Mouse (Mus musculus) 3T3-L1 (cell line): ENCODE data around the gene Slc5a5.

Experiments
- DNase-seq: peaks from one replicate; pipeline ENCODE4 v3.0.0-alpha.2; 2015; ENCODE audit warnings: low read depth, low spot score

The Slc5a5 gene

DNA sequence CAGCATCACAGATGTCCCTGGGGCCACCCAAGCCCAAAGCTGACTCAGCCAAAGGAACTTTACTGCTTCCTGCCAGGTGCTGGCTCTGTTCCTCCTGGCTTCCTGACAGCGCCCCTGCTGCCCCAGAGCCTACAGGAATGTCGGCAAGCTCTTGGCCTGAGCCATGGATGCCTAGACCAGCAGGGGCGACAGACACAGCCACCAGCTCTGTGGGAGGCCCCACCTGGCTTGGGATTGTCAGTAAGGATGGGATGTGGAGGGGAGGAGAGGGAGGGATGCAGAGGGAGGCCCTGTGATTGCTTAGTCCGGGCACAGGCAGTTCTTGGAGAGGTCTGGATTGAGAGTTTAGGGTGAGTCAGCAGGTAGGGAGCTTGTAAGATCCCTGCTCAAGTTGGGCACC lies 12.4 kb downstream of the Slc5a5 start:
- DNase-seq, result peak; percentile 86

DNA sequence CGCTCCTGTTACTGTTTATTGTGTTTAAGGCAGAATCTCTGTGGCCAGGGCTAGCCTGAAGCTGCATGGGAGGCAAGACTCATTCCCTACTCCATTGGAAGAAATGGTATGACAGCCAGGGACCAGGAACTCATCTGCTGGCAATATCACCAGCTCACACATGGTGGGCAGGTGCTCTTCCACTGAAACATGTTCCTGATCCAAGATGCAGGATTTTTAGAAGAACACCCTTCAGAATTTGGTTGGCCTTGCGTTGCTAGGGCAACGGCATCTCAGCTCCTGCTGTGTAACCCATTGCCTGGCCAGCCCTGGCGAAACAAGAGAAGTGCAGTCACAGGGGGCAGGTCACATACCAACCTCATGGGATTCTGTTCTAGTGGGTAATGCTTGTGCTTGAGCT lies 13.1 kb downstream of the Slc5a5 start:
- peak; percentile 78 for DNase-seq

DNA sequence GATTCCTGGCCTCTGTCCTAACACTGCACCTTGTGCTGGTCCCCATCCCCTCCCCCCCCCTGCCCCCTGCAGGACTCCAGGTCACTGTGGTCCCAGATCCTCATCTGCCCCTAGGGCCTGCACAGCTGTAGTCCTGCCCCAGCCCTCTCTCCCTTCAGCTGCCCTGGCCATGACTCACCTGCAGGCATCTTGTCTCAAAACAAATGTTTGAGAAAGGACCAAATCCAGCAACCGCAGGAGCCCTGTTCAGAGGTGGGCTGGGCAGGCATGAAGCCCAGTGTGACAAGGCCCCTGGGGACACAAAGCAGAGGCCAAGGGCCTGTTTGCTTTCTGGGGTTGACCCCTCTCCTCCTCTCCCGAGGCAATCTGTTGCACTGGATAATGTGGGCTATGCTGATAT lies 14.4 kb downstream of the Slc5a5 start:
- peak; percentile 86 for DNase-seq

DNA sequence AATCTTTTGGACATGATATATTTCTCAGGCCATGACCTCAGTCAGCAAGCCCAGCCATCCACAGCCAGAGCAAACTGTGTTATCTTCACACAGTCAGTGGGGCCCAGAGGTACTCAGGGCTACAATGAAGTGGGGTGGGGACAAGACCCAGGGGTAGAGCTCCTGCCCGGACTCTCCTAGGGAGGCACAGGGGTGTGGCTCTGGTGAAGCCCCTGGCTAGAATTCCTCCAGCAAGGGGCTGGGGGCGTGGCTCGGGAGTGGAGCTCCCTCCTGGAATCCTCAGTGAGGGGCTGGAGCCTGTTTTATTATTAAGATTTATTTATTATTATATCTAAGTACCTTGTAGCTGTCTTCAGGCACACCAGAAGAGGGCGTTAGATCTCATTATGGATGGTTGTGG lies 16.2 kb downstream of the Slc5a5 start:
- no peak for DNase-seq

DNA sequence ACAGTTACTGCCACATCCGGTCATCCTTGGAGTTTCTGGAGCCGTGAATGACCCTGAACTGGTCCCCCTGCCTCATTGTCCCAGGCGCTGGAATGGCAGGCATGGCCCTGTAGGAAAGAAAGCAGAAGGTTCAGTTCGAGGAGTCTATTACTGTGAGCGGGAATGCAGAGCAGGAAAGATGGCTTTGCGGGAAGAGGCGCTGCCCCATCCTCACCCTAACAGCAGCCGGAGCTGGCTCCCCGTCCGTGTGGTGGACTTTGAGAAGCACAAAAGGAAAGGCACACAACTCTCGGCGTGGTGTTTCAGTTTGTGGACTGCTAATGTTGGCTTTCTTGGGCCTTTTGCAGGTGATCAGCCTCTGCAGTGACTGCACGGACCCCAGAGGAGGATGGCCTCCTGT lies 18.1 kb downstream of the Slc5a5 start:
- no peak for DNase-seq

DNA sequence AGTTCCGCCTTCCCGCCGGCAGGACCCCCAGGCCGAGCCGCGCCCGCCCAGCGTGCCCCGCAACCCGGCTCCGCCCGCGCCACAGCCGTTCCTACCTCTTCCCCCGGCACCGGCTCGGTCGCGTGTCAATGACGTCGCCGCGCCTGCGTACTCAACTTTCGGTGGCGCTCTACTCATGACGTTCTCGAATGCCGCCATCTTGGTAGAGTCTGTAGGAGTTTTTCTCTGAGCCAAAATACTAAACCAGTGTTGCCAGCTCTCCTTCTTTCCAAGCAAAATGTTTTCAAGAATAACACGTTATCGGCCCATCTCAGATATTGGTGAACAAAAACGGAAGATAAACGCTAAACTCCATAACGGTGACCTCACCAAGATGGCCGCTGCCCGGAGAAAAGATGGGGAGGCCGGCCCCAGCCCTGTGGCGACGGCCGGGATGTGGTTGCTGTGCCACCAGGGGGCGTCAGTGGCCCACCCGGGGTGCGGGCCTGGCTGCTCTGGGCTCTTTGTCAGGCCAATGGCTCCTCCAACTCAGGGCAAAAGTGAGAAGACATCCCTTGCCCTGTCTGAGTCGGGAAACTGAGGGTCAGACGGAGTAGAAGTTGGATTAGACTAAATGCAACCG lies 19.1 kb downstream of the Slc5a5 start, which contains the start of gene Ccdc124:
Gene Ccdc124 (minus strand): TSS at position 572 of the 622 bp plus-strand sequence.
- peak; percentile 97 for DNase-seq

DNA sequence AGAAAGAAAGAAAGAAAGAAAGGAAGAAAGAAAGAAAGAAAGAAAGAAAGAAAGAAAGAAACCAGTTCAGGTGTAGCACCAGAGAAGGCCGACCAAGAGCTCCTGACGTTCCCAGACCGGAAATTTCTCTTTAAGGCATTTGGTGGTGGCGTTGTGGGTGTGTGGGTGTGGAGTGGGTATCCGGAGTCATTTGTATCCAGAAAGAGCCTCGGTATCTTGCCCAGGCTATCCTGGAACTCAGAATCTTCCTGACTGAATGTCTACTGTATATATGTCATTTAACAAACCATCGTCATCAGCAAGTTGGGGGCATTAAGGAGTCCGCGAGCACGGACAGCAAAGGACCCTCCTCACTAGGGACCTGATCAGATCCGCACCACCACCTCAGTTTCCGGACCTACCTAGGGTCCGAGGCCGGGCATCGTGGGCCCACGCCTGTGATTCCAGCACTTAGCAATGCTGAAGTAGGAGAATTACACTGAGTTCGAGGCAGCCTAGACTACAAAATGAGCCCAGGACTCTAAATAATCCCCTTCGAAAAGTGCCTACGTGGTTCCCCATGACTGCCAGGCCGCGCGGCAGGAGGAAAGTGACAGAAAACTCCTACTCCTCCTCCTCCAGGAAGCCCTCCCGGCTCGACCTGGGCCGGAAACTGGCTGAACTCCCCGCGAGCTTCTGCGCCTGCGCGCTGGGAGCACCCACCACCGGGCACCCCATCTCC lies 19.8 kb downstream of the Slc5a5 start:
- peak; percentile 72 for DNase-seq

DNA sequence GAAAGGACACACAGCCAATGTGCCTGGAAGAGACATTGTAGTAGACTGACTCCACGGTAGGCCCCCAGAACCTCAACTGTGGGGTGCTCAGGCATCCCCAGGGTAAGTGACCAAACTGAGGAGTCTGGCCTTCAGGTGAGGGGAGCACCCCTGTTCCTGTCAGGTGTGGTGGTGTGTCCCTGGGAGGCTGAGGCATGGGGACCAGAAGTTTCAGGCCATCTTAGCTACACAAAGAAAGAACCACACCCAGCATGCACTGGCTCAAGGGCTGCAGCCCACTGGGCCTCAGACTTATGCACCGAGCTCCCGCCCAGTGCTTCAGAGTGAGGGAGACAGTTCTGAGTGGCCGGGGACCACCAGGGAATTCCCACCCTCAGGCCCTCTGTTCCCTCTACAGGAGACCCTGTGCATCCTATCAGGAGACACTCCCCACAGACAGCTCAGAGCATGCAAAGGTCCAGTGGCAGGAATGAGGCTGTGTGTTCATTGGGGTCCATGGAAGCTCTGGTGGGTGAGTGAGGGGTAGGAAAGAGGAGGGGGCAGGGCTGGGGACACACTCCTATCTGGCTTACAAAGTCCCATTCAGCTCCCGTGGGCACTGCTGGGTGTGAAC lies 21.3 kb downstream of the Slc5a5 start:
- no peak for DNase-seq

DNA sequence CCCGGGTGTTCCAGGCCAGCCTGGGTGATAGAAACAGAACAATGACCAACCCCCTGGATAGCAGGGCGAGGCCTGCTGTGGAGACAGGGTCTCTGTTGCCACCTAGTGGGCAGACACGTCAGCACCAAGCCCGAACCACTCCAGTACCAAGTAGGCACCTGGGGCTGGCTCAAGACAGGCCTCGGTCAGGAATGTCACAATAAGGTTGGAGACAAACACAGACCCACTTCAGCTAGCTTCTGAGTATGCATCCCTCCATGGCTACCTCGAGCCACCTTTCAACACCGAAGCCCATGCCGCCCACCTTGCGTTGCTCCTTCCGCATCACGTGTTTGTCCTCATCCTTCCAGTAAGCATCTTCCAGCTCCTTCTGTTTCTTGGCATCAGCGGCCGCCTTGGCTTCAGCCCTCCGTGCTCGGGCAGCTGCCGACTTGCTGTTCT lies 22.9 kb downstream of the Slc5a5 start:
- peak; percentile 89 for DNase-seq

DNA sequence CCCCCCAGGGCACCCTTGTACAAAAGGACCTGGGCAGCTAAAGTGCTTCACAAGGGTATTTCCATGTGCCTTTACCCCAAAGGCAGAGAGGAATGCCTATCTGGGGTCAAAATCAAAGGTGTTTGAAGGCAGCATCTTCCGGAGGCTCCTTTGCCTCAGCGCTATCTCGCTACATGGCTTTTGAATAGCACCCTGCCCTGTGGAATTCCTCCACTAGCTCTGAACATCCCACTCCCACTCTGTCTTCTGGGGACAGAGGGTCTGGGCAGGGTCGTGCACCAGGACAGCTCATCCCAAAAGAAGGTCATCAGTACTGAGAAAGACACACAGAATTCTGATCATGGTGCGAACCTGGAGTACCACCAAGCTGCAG lies 23.4 kb downstream of the Slc5a5 start:
- no peak for DNase-seq

DNA sequence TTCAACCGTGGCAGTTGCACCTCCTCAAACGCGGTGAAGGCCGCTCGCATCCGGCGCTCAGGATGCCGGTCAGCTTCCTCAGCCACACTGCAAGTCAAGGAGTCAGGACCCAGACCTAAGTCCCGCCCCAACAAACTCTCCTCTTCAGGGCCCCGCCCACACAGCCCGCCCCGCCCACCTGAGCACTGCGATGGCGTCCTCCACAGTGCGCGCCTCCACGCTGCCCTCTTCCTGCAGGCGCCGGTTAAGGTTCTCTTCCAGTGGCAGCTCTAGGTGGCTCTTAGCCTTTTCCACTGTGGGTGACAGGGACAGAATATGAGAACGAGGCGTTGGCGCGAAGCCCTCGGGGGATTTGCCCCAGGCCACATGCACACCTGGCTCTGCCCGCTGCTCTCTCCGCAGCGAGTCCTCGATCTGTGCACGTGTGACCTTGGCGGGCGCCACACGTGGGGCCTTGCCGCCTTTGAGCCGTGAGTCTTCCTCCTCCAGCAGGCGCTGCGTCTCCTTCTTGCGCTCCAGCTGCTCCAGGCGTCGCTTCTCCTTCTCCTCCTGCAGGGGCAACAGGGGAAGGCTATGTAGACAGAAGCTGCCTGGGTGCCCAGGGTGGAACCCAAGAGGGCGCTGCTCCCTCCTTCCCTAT lies 23.9 kb downstream of the Slc5a5 start:
- DNase-seq, result no peak

DNA sequence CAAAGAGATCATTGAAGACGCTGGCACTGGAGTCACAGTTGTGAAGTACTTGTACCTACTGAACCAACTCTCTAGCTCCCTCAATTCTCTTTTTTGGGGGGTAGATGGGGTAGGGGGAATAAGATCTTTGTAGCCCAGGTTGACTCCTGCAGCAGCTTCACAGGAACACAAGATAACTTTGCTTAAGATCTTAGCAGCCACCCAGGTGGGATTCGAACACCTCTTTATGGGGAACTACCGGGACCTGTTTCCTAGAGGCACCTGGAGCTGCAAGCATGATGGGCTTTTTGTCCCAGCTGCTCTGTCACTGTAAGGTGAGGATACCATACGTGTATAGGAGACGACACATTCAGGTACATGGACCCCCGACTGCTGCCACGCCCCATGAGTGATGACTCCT lies 26.0 kb downstream of the Slc5a5 start:
- no peak for DNase-seq

DNA sequence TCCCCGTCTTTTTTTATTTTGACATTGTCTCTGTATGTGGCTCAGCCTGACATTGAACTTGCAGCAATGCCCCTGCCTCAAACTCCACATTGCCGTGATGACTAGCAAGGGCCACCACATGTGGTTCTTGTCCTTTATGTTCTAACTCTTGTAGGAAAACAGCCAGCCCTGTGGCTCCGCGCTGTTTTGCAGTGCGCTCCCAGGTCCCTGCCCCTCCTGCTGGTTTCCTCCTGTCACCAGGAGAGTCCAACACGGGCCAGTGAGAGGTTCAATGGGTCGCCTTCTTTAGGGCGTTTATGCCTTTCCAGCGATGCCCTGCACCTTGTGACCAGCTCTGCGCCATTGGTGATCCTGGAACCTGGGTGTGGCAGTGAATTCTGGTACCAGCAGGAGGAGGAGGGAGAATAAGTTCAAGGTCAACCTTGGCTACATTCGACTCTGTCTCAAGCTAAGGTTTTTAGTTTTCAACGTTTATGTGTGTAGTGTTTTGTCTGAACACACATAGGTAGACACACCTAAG lies 26.5 kb downstream of the Slc5a5 start:
- no peak for DNase-seq

DNA sequence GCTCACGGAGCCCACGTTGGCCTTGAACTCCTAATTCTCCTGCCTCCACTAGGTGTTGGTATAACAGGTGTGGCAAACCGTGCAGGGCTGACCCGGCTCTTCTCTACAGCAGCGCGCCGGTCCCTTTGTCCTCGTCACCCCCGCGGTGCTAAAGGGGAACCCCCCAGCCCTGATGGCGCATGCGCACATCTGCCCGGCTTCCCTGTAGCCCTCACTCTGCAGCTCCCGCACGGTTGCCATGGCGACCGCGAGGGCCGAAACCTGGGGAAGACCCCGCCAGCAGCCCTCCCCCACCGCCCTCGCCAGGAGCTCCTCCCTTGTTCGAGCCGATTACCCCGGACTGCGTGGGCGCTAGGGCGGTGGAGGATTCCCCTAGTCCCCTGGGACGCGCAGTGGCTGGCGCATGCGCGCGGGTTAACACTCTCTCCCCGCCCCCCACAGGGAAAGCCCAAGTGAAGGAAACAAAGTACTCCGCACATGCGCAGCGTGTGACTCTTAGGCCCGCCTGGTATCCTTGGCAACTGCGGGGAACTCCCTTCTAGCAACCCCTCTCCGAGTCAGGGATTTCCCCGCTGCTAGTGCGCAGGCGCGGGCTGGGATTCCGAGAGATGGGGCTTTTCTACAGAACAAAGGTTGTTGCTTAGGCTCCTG lies 27.1 kb downstream of the Slc5a5 start:
- DNase-seq, result peak; percentile 100

DNA sequence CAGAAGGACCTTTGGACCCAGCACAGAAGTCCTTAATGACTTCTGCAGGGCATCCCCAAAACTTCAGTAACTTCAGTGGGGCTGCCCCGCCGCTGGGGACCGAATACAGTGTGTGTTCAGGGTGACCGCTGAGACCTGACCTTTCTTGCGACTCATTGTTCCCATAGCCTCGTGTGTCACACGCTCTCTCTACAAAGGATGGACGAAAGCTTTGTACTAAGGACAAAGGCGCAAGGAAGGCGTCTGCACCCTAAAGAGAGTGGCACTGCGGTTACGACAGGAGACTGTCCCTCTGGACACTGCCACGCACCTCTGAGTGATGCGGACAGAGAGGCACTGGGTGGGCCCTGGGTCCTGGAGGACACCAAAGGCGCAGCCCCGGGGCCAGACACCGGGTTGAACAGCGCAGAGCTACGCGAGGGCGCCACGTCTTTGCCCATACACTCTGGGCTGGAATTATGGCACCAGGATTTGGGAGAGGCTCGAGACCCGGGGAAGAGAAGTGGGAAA lies 27.8 kb downstream of the Slc5a5 start:
- DNase-seq, result peak; percentile 33

DNA sequence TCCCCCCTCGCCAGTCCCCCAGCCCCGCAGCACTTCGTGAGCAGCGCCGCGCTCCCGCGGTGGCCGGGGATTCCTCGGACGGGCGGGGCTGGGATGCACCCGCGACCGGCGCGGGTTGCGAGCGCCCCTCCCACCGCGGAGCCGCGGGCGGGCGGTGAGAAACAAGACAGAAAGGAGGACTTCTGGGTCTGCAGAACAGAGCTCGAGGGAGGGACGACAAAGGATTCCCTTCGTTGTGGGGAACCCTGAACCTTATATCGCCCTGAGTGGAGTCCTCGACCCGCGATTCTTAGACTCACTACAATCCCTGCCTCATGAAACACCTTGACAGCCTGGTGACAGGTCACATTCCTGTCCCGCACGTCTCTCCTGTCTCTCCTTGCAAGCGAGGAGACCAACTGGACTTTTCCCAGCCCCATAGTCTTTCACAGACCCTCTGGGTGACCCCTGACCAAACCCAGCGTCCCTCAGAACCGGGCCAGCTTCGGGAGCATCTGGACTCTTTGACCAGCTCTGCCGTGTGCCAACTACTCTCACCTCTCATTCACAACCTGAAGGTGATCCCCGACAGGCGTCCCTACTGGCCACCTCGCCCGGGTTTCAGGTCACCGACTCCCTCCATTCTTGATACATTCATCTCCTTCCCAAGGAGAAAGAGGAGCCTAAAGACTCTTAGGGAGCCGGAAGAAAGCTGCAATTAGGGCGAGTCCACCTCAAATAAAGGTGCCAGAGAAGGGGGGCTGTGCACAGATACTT lies 28.4 kb downstream of the Slc5a5 start:
- no peak for DNase-seq

DNA sequence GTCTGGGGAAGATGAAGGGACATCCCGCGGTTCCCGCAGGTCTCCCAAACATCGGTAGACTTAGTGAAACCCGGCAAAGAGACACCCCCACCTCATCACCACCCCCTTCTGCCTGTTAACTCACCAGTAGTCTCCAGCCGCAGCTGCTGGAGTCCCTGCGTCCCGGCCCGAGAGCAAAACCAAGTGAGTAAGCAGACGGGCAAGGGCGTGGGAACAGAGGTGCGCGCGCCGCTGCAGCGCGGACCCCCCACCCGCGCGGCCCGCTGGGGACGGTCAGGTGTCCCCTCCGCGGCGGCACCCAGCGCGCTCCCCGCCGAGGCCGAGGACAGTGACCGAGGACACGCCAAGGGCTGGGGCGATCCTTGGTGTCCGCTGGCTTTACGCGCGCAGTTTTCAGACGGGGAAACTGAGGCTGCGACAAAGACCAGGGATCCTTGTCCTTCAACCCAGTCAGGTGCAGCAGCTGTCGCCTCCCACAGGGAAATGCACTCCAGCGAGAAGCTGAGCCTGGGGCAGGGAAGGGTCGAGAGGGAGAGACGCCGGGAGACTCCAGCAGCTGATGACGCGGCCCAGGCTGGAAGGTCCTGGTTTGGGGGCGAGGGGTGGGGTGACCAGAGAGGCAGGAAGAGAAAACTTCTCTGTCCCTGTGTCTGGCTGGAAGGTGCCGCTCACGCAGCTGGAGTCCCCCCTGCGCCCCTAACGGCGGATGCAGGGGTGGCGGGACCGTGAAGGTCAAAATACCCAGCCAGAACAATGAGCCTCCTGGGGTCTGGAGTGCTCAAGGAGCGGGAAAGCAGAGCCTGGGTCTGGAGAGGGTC lies 29.5 kb downstream of the Slc5a5 start, which contains the start of gene Kcnn1:
Gene Kcnn1 (minus strand): TSS at position 435 of the 818 bp plus-strand sequence.
- no peak for DNase-seq

DNA sequence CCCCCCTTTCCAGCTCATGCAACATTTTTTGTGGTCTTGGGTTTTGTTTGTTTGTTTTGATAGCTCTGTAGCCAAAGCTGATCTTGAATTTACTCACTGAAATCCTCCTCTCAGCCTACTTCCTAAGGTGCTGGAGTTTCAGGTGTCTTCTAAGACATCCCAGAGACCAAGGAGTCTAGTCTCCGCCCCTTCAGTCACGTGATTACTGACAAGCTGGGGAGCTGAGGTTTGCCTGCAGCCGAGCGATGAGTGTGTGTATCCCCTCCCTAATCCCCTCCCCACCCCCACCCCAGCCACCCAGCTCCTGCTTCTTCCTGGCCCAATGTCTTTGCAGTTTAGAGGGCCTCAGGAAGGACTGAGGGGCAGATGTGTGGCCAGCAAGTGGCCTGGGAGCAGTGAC lies 35.0 kb downstream of the Slc5a5 start:
- DNase-seq, result no peak

DNA sequence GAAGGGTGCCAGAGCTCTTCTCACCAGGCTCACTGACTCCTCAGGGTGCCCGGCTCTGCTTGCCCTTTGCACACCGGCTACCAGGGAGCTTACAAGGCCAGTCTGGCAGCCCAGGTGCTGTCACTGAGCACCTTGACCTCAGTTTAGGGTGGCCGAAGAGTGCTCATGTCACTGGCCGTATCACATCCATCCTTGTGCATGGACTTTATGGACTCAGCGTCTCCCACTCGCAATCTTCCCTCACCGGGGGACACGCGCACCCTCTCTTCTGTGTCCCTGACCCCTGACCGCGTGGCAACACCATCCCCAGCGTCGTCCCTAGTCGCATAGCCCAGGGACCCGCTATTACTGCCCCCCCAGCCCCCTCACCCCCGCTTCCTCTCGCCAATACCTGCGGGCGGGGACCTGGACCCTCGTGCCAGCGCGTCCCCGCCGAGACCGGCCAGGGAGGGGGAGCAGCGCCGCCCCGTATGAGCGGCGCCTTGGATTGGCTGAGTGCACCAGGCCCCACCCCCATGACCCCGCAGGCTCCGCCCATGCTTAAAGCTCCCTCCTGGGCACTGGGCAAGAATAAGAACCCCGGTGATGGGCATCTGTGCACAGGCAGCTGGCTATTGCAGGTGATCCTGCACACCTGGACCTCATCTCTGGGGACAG lies 35.9 kb downstream of the Slc5a5 start:
- no peak for DNase-seq
